Mouse (Mus musculus) stomach, postnatal 0 days (tissue): ENCODE measurements around the gene Fbxl17.

Experiments used
- CTCF ChIP-seq: IDR thresholded peaks from 2 replicates; pipeline ENCODE4 v1.5.1; 2016; ENCODE audit warnings: antibody characterized with exemption, low read depth, mild to moderate bottlenecking, moderate library complexity
- EP300 ChIP-seq: optimal IDR thresholded peaks from 2 replicates; pipeline ENCODE3; 2016; ENCODE audit warnings: antibody characterized with exemption

DNA sequence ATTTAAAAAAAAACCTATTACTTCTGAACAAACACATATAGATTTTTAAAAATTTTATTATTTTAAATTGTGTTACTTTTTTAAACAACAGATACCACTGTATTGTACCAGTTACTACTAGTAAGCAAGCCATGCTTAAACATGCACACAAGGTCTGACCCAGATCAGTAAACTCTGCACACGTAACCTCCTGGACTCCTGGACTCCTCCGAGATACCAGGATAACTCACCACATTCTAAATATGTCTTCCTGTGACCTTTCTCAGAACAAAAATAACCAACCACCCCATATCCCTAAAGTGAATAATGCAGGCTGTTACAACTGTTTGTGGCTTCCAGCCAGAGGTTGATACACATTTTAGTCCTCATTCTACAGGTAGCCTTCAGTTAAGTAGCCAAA is 170.9 kb downstream of the Fbxl17 start:
- no peak for TF ChIP-seq CTCF
- no peak for TF ChIP-seq EP300
